ENCODE assay signal across 11 mouse cellular contexts in genomic region chr16:34066922-34067321, GRCm38 (mm10).
DNase-seq lines count a peak whose midpoint lies in the region; ATAC-seq lines count a peak whose summit lies in the region.
"Had no signal": no experiment of that assay in that cellular context is flagged by ENCODE, and none has a peak within 500 bp of the region (broad histone marks: within the 10 kb centered on the region; RNA-seq: fewer than 3 reads in every experiment).

No protein-coding gene starts in this region.

- no peak for ATAC-seq in cerebellum, adult (ENCODE audit: insufficient number of reproducible peaks, low FRiP score, low TSS enrichment)
- ATAC-seq: forebrain, embryonic 16.5 days; intestine, embryonic 15.5 days had no signal

- DNase-seq in heart, adult 11 months: peak; percentile 93
- DNase-seq in heart, postnatal 25 days (ENCODE audit: low spot score): no peak
- peak; percentile 21 for DNase-seq in R1 (ENCODE audit: low read depth, low spot score)
- DNase-seq in heart, adult 8-10 months (ENCODE audit: low spot score): peak; percentile 63
- peak; percentile 54 for DNase-seq in heart, postnatal 4 days
- DNase-seq in embryo, embryonic 9.5 days (ENCODE audit: extremely low spot score): no peak
- no peak for DNase-seq in T-cell, adult 2 months (ENCODE audit: low spot score)
- DNase-seq: thymus, postnatal 36 days had no signal

- intact Hi-C loops in heart, postnatal 25 days (cut with DNase I): no loop called here

Comparison
In these comparisons a context has a peak if more than half of its experiments do, and no peak if none do; other contexts are left out.
1. DNase-seq: peak in heart, adult 11 months (single experiment), R1 (single experiment), heart, adult 8-10 months (single experiment) and heart, postnatal 4 days (single experiment); none in heart, postnatal 25 days (single experiment), embryo, embryonic 9.5 days (single experiment) and T-cell, adult 2 months (single experiment).